8 mouse cellular contexts compared by ENCODE assay signal in genomic region chr8:106403246-106403933, GRCm38 (mm10). TPM values are rescaled to one million over a fixed set of nuclear protein-coding genes. Genes with fewer than 3 reads are reported as not detected.
DNase-seq lines count a peak whose midpoint lies in the region; ATAC-seq and TF ChIP-seq lines count a peak whose summit lies in the region.

No protein-coding gene starts in this region.

- no peaks in the 10 kb centered on the region for H3K36me3 ChIP-seq in liver, embryonic 14.5 days (replicated peaks; ENCODE audit: control insufficient read depth, insufficient read depth, low read depth)

- no peak for ATAC-seq in CD4-positive, CD25-positive, alpha-beta regulatory T cell, adult 4 months
- ATAC-seq in liver, embryonic 14.5 days (ENCODE audit: insufficient read depth): 0 out of 2 replicates have a peak, but pooled peaks have one; percentile 43

- H3K9me3 ChIP-seq in liver, embryonic 14.5 days (ENCODE audit: control insufficient read depth, low read length): no peaks in the 10 kb centered on the region

- H3K4me1 ChIP-seq in liver, embryonic 14.5 days (replicated peaks; ENCODE audit: control insufficient read depth in 2 of 2, insufficient read depth in 2 of 2, low read length in 1 of 2): peaks cover 0 to 5% of the 10 kb centered on the region in 2 experiments; a peak in 2 of 4 replicates

- no peak overlapping the region for H3K4me3 ChIP-seq in liver, embryonic 14.5 days (ENCODE audit: insufficient read depth in 1 of 2, low read depth in 2 of 2, low read length in 2 of 2)

- TF ChIP-seq CTCF in liver, embryonic 14.5 days (IDR thresholded peaks at IDR 0.05; ENCODE audit: low read depth): peak; percentile 70

- H3K27me3 ChIP-seq in liver, embryonic 14.5 days (ENCODE audit: control insufficient read depth, insufficient read depth, low read length): no peaks in the 10 kb centered on the region

- peak overlapping the region; percentile 20; the same call in 1 of the 2 replicates for H3K4me2 ChIP-seq in liver, embryonic 14.5 days (ENCODE audit: low read depth)

- 15% methylated on average over 12 of the region's 12 CpGs for WGBS in liver, embryonic 14.5 days (ENCODE audit: insufficient replicate concordance)

- H3K27ac ChIP-seq in liver, embryonic 14.5 days: no peak overlapping the region

- H3K9ac ChIP-seq in liver, embryonic 14.5 days (replicated peaks): no peak overlapping the region

- peak; percentile 37 for DNase-seq in CD4-positive, CD25-positive, alpha-beta regulatory T cell, adult 2 months (ENCODE audit: low read depth, low spot score)
- DNase-seq in adrenal gland, postnatal 10 days: peak; percentile 74
- peak; percentile 46 for DNase-seq in embryo, embryonic 9.5 days (ENCODE audit: extremely low spot score)
- peak; percentile 64 to 73 for DNase-seq in heart, adult 9 months (ENCODE audit: low spot score in 2 of 2)
- peak; percentile 77 to 84 for DNase-seq in kidney, postnatal 36 days
- DNase-seq in liver, embryonic 14.5 days (ENCODE audit: low read depth in 3 of 3, low spot score in 3 of 3): no peak
- peak; percentile 55 for DNase-seq in right cerebral cortex, postnatal 4 days

- no peak for TF ChIP-seq EP300 in liver, embryonic 14.5 days (IDR thresholded peaks at IDR 0.05; ENCODE audit: low read depth)

RNA-seq across cellular contexts. Expression of gene Zfp90, which starts 11.7 kb away (rescaled TPM):
- polyA plus RNA-seq in CD4-positive, CD25-positive, alpha-beta regulatory T cell, adult 4 months (2017; shearing (Covaris generic)): 1 to 10 TPM; 4.1 to 6.1 TPM
- total RNA-seq in adrenal gland, postnatal 10 days (2021): 1 to 10 TPM; 5.9 to 9.1 TPM
- 1.2 and 1.9 TPM in 2 replicates for polyA plus RNA-seq in liver, embryonic 14.5 days (2012; rRNA removed)
- polyA plus RNA-seq in liver, embryonic 14.5 days (2014; fragmentation: Nextera tagmentation; extraction: Ambion mirVana): 1.9 and 2.4 TPM in 2 replicates

Comparison
In these comparisons a context has a peak if more than half of its experiments do, and no peak if none do; other contexts are left out.
1. DNase-seq: peak in CD4-positive, CD25-positive, alpha-beta regulatory T cell, adult 2 months (single experiment), adrenal gland, postnatal 10 days (single experiment), embryo, embryonic 9.5 days (single experiment), heart, adult 9 months (2 of 2), kidney, postnatal 36 days (2 of 2) and right cerebral cortex, postnatal 4 days (single experiment); none in liver, embryonic 14.5 days (0 of 3).